Mouse (Mus musculus): ENCODE data around the gene Olfr378. TPM values are rescaled to one million over a fixed set of nuclear protein-coding genes. Genes with fewer than 3 reads are reported as not detected.

Gene Olfr378
- not detected in 2 replicates for total RNA-seq (2021)
- long read RNA-seq, experiment 1: 0 reads
- long read RNA-seq, experiment 2: 0 reads

- DNase-seq: no peak
Measured at GRCm38 (mm10) chr11:73428377-73428776, at the start of gene Olfr378. TSS of gene Olfr378 (minus strand) at chr11:73428477.

GRCm38 (mm10) chr11:73457408-73457807, 29.1 kb upstream of the Olfr378 start, which contains the start of gene Olfr380:
TSS of gene Olfr380 (minus strand) at chr11:73457508.
- DNase-seq: no peak

DNA sequence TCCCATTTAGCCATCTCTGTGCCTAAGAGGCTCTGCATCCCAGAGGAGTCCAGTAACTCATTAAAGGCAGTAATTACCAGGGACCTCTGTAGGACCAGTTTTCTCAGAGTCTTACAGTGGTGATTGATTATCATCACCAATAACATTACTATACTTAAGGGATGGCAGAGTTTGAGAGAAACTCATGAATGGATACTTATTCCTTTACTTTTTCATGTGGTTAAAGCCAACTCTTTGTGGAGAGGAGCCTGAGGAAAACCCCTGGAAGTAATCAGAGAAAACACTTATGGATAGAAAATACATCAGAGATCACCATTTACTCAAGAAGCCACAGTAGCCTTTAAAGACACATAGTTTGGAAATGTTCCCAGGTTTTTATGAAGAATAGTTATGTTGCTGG, 28.8 kb downstream of the Olfr378 start, which contains the start of gene Olfr1:
Olfr1 (minus strand) TSS at position 101 of the 400 bp plus-strand sequence.
- no peak for DNase-seq

GRCm38 (mm10) chr11:73395374-73395773, 32.9 kb downstream of the Olfr378 start:
- DNase-seq: peak; percentile 6

Other genes starting within 250 kb of the Olfr378 start
- 12.9 and 16.6 TPM in 2 replicates for gene Ctns, start 229.4 kb downstream of the Olfr378 start, total RNA-seq (2021)
- 10.3 and 11.8 TPM in 2 replicates for gene Shpk, start 229.0 kb downstream of the Olfr378 start, total RNA-seq (2021)
- 0.15 TPM in 1 of 2 replicates, not detected in the other for gene Trpv1, start 194.2 kb downstream of the Olfr378 start, total RNA-seq (2021)
- 0.15 TPM in 2 replicates for gene Trpv3, start 161.1 kb downstream of the Olfr378 start, total RNA-seq (2021)
- 27.6 and 38.0 TPM in 2 replicates for gene Aspa, start 98.9 kb downstream of the Olfr378 start, total RNA-seq (2021)
- gene Gm49340, start 98.7 kb downstream of the Olfr378 start, total RNA-seq (2021): not detected in 2 replicates
- gene Spata22, start 98.7 kb downstream of the Olfr378 start, total RNA-seq (2021): 2.0 and 3.0 TPM in 2 replicates
- gene Olfr20, start 77.7 kb downstream of the Olfr378 start, total RNA-seq (2021): not detected in 2 replicates
- gene Olfr376, start 57.2 kb downstream of the Olfr378 start, total RNA-seq (2021): not detected in 2 replicates
- gene Olfr1, start 28.9 kb downstream of the Olfr378 start, total RNA-seq (2021): not detected in 2 replicates
- gene Olfr380, start 29.0 kb upstream of the Olfr378 start, total RNA-seq (2021): not detected in 2 replicates
- not detected in 2 replicates for gene Olfr381, start 63.1 kb upstream of the Olfr378 start, total RNA-seq (2021)
- gene Olfr382, start 88.7 kb upstream of the Olfr378 start, total RNA-seq (2021): not detected in 2 replicates
- gene Olfr385, start 164.5 kb upstream of the Olfr378 start, total RNA-seq (2021): not detected in 2 replicates
- gene Olfr384, start 170.1 kb upstream of the Olfr378 start, total RNA-seq (2021): not detected in 2 replicates

All from adrenal gland, postnatal 14 days (tissue).